Mouse (Mus musculus) E14TG2a.4 (cell line): ENCODE measurements around the gene Glb1.

ENCODE experiments used
- CTCF ChIP-seq: conservative IDR thresholded peaks from 2 replicates; pipeline ENCODE4 v1.5.1; 2014; ENCODE audit warnings: low read length
- NANOG ChIP-seq: IDR thresholded peaks from 2 replicates; pipeline ENCODE4 v1.6.1; 2014; ENCODE audit warnings: borderline replicate concordance, low read length, mixed read lengths
- POU5F1 ChIP-seq: IDR thresholded peaks from 2 replicates; pipeline ENCODE4 v1.6.1; 2014; ENCODE audit warnings: low read length, borderline replicate concordance

GRCm38 (mm10) chr9:114522041-114522440 is 121.2 kb downstream of the Glb1 start:
- TF ChIP-seq CTCF (peak; percentile 40), POU5F1 (no peak), NANOG (no peak)
